ENCODE assay signal across 9 mouse cellular contexts in the genomic region with DNA sequence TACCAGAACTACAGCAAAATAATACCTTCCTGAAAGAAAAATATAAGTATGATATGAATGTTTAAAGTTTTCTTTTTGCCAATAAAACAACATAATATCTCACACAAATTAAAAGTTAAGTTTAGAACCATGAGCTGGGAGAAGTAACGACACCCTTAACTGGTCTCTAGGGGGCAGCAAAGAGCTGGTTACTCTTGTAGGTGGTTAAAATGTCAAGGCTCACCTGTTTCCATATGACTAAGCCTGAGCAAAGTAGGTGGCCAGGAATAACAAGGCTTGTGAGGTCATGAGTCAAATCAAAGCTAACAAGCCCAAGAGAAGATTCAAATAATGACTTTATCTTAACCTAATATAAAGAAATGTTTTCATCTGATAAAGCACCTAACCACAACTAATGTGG. TPM values are rescaled to one million over a fixed set of nuclear protein-coding genes. Genes with fewer than 3 reads are reported as not detected.
DNase-seq lines count a peak whose midpoint lies in the region; ATAC-seq and TF ChIP-seq lines count a peak whose summit lies in the region.
"Had no signal": no experiment of that assay in that cellular context is flagged by ENCODE, and none has a peak within 500 bp of the region (broad histone marks: within the 10 kb centered on the region; RNA-seq: fewer than 3 reads in every experiment).

No protein-coding gene starts in this region.

- no peaks in the 10 kb centered on the region for H3K27me3 ChIP-seq in forebrain, embryonic 11.5 days (ENCODE audit: control insufficient read depth, insufficient read depth, low read length)
- peaks cover 4% of the 10 kb centered on the region; the same call in 1 of the 2 replicates for H3K27me3 ChIP-seq in forebrain, embryonic 12.5 days
- H3K27me3 ChIP-seq in liver, postnatal 0 days (ENCODE audit: insufficient read depth, low read length): no peaks in the 10 kb centered on the region
- no peaks in the 10 kb centered on the region for H3K27me3 ChIP-seq in splenic B cell, adult 2 months (ENCODE audit: control insufficient read depth, insufficient read depth, low read length, poor library complexity, severe bottlenecking)

- no peak overlapping the region for H3K27ac ChIP-seq in forebrain, embryonic 11.5 days (ENCODE audit: low read depth, low read length)
- H3K27ac ChIP-seq in forebrain, embryonic 12.5 days: no peak overlapping the region
- no peak overlapping the region for H3K27ac ChIP-seq in cortical plate, adult 2 months (ENCODE audit: insufficient read depth, low read length)
- H3K27ac ChIP-seq in liver, postnatal 0 days (ENCODE audit: low read depth): no peak overlapping the region

- H3K4me2 ChIP-seq in forebrain, embryonic 11.5 days (ENCODE audit: low read depth, low read length, severe bottlenecking): no peak overlapping the region
- no peak overlapping the region for H3K4me2 ChIP-seq in forebrain, embryonic 12.5 days
- H3K4me2 ChIP-seq in liver, postnatal 0 days (ENCODE audit: low read depth, low read length): no peak overlapping the region

- WGBS in forebrain, embryonic 11.5 days: 2% methylated on average over 1 of the region's 1 CpGs
- WGBS in forebrain, embryonic 12.5 days: 0% methylated on average over 1 of the region's 1 CpGs
- WGBS in liver, postnatal 0 days (ENCODE audit: insufficient replicate concordance): 3% methylated on average over 1 of the region's 1 CpGs

- TF ChIP-seq CTCF in cortical plate, adult 2 months (IDR thresholded peaks at IDR 0.05; ENCODE audit: extremely low read depth, insufficient read depth, low read length): peak; percentile 68
- peak; percentile 77 for TF ChIP-seq CTCF in liver, postnatal 0 days (IDR thresholded peaks at IDR 0.05; ENCODE audit: low read depth)

- no peaks in the 10 kb centered on the region for H3K36me3 ChIP-seq in forebrain, embryonic 11.5 days (ENCODE audit: control insufficient read depth, insufficient read depth, low read length)
- H3K36me3 ChIP-seq in forebrain, embryonic 12.5 days (replicated peaks): no peaks in the 10 kb centered on the region
- no peaks in the 10 kb centered on the region for H3K36me3 ChIP-seq in liver, postnatal 0 days (replicated peaks; ENCODE audit: insufficient read depth, low read length)
- H3K36me3 ChIP-seq in splenic B cell, adult 2 months (ENCODE audit: control insufficient read depth, insufficient read depth, low read length, poor library complexity, severe bottlenecking): no peaks in the 10 kb centered on the region

- no peaks in the 10 kb centered on the region for H3K9me3 ChIP-seq in forebrain, embryonic 11.5 days (ENCODE audit: control insufficient read depth, low read length)
- no peaks in the 10 kb centered on the region for H3K9me3 ChIP-seq in forebrain, embryonic 12.5 days
- H3K9me3 ChIP-seq in liver, postnatal 0 days (ENCODE audit: low read length): no peaks in the 10 kb centered on the region

- no peak overlapping the region for H3K9ac ChIP-seq in forebrain, embryonic 11.5 days (ENCODE audit: low read length)
- H3K9ac ChIP-seq in forebrain, embryonic 12.5 days: no peak overlapping the region
- no peak overlapping the region for H3K9ac ChIP-seq in liver, postnatal 0 days (replicated peaks)

- H3K4me1 ChIP-seq in forebrain, embryonic 11.5 days (replicated peaks; ENCODE audit: control insufficient read depth, insufficient read depth, low read length): no peaks in the 10 kb centered on the region
- no peaks in the 10 kb centered on the region for H3K4me1 ChIP-seq in forebrain, embryonic 12.5 days
- no peaks in the 10 kb centered on the region for H3K4me1 ChIP-seq in cortical plate, adult 2 months (ENCODE audit: control insufficient read depth, insufficient read depth, low read length)
- H3K4me1 ChIP-seq in liver, postnatal 0 days (ENCODE audit: insufficient read depth): no peaks in the 10 kb centered on the region

- TF ChIP-seq POLR2A in cortical plate, adult 2 months (IDR thresholded peaks at IDR 0.05; ENCODE audit: extremely low read depth, insufficient read depth, low read length): no peak

- no peak for DNase-seq in forebrain, embryonic 11.5 days (ENCODE audit: low spot score)
- peak; percentile 49 for DNase-seq in urinary bladder, postnatal 25 days (ENCODE audit: low spot score)
- no peak for DNase-seq in urinary bladder, adult 2 months (ENCODE audit: low spot score)
- peak; percentile 90 for DNase-seq in induced T-regulatory cell, adult 2 months (ENCODE audit: low read depth)
- DNase-seq in liver, postnatal 0 days: peak; percentile 38
- DNase-seq in splenic B cell, adult 2 months (ENCODE audit: low read depth, low spot score): peak; percentile 91

- TF ChIP-seq EP300 in liver, postnatal 0 days (IDR thresholded peaks at IDR 0.05; ENCODE audit: low read depth): no peak

- peak; percentile 56; the same call in 1 of the 2 replicates for ATAC-seq in forebrain, embryonic 11.5 days (replicated peaks; ENCODE audit: low FRiP score)
- no peak for ATAC-seq in forebrain, embryonic 12.5 days (ENCODE audit: low FRiP score)
- 0 out of 2 replicates have a peak, but pooled peaks have one; percentile 23 for ATAC-seq in liver, postnatal 0 days

- no peak overlapping the region for H3K4me3 ChIP-seq in forebrain, embryonic 11.5 days (ENCODE audit: low read depth, low read length)
- no peak overlapping the region for H3K4me3 ChIP-seq in forebrain, embryonic 12.5 days (replicated peaks)
- no peak overlapping the region for H3K4me3 ChIP-seq in cortical plate, adult 2 months (ENCODE audit: insufficient read depth, low read length)
- H3K4me3 ChIP-seq in liver, postnatal 0 days (ENCODE audit: low read depth, low read length): no peak overlapping the region

RNA-seq across cellular contexts. Expression of gene 4921504E06Rik, which starts 24.9 kb away (rescaled TPM):
- not detected in 2 replicates for polyA plus RNA-seq in forebrain, embryonic 11.5 days (2014; fragmentation: Nextera tagmentation; extraction: Ambion mirVana)
- not detected in 2 replicates for polyA plus RNA-seq in forebrain, embryonic 12.5 days (2016; fragmentation: Nextera tagmentation; extraction: Ambion mirVana)
- not detected in 2 replicates for polyA plus RNA-seq in urinary bladder, adult 2 months (2012; rRNA removed)
- polyA plus RNA-seq in cortical plate, adult 2 months (2012; rRNA removed): 0.08 TPM in 1 of 2 replicates, not detected in the other
- polyA plus RNA-seq in liver, postnatal 0 days (2015; fragmentation: Nextera tagmentation; extraction: Ambion mirVana): not detected in 2 replicates
- polyA plus RNA-seq: stomach, embryonic 14.5 days had no signal

Comparison
In these comparisons a context has a peak if more than half of its experiments do, and no peak if none do; other contexts are left out.
1. DNase-seq: peak in urinary bladder, postnatal 25 days (single experiment), induced T-regulatory cell, adult 2 months (single experiment), liver, postnatal 0 days (single experiment) and splenic B cell, adult 2 months (single experiment); none in forebrain, embryonic 11.5 days (single experiment) and urinary bladder, adult 2 months (single experiment).